8 mouse cellular contexts compared by ENCODE assay signal in genomic region chr2:57616525-57617225, GRCm38 (mm10).
A peak's percentile ranks its signal among the peaks of the same experiment; 100 is the strongest.
DNase-seq lines count a peak whose midpoint lies in the region; ATAC-seq and TF ChIP-seq lines count a peak whose summit lies in the region.

No protein-coding gene starts in this region.

- H3K27ac ChIP-seq in heart, embryonic 13.5 days (replicated peaks) = no peak overlapping the region
- no peak overlapping the region for H3K27ac ChIP-seq in hindbrain, embryonic 16.5 days (ENCODE audit: low read depth, low read length)
- H3K27ac ChIP-seq in liver, postnatal 0 days (ENCODE audit: low read depth) = no peak overlapping the region

- TF ChIP-seq CTCF in liver, postnatal 0 days (IDR thresholded peaks at IDR 0.05; ENCODE audit: low read depth) = no peak

- H3K36me3 ChIP-seq in heart, embryonic 13.5 days = no peaks in the 10 kb centered on the region
- no peaks in the 10 kb centered on the region for H3K36me3 ChIP-seq in hindbrain, embryonic 16.5 days (ENCODE audit: control insufficient read depth, insufficient read depth, low read length)
- no peaks in the 10 kb centered on the region for H3K36me3 ChIP-seq in liver, postnatal 0 days (replicated peaks; ENCODE audit: insufficient read depth, low read length)

- no peak for ATAC-seq in heart, embryonic 13.5 days (ENCODE audit: extremely low read depth, insufficient number of reproducible peaks, low FRiP score, low TSS enrichment)
- ATAC-seq in common myeloid progenitor, adult 5-6 weeks (replicated peaks; ENCODE audit: low read depth, poor library complexity, severe bottlenecking) = peak; percentile 68
- ATAC-seq in hindbrain, embryonic 16.5 days = peak; percentile 68
- ATAC-seq in liver, postnatal 0 days = no peak
- no peak for ATAC-seq in monocyte, adult 5-6 weeks (replicated peaks; ENCODE audit: insufficient number of reproducible peaks, low FRiP score, low TSS enrichment, poor library complexity, severe bottlenecking)

- no peaks in the 10 kb centered on the region for H3K9me3 ChIP-seq in heart, embryonic 13.5 days
- no peaks in the 10 kb centered on the region for H3K9me3 ChIP-seq in hindbrain, embryonic 16.5 days (ENCODE audit: control insufficient read depth, low read length)
- no peaks in the 10 kb centered on the region for H3K9me3 ChIP-seq in liver, postnatal 0 days (ENCODE audit: low read length)

- H3K27me3 ChIP-seq in heart, embryonic 13.5 days (replicated peaks) = 0 out of 2 replicates have a peak, but pooled peaks cover 3% of the 10 kb centered on the region
- no peaks in the 10 kb centered on the region for H3K27me3 ChIP-seq in hindbrain, embryonic 16.5 days (replicated peaks; ENCODE audit: control insufficient read depth, insufficient read depth, low read length)
- H3K27me3 ChIP-seq in liver, postnatal 0 days (ENCODE audit: insufficient read depth, low read length) = no peaks in the 10 kb centered on the region

- 3% methylated on average over 19 of the region's 19 CpGs for WGBS in heart, embryonic 13.5 days
- 3% methylated on average over 19 of the region's 19 CpGs for WGBS in hindbrain, embryonic 16.5 days
- WGBS in liver, postnatal 0 days (ENCODE audit: insufficient replicate concordance) = 4% methylated on average over 19 of the region's 19 CpGs

- H3K9ac ChIP-seq in heart, embryonic 13.5 days = peak overlapping the region; percentile 75
- H3K9ac ChIP-seq in hindbrain, embryonic 16.5 days (ENCODE audit: low read depth, low read length) = peak overlapping the region; percentile 56
- H3K9ac ChIP-seq in liver, postnatal 0 days (replicated peaks) = no peak overlapping the region

- H3K4me1 ChIP-seq in heart, embryonic 13.5 days = no peaks in the 10 kb centered on the region
- peaks cover 5% of the 10 kb centered on the region for H3K4me1 ChIP-seq in hindbrain, embryonic 16.5 days (ENCODE audit: control insufficient read depth, insufficient read depth, low read depth, low read length)
- no peaks in the 10 kb centered on the region for H3K4me1 ChIP-seq in liver, postnatal 0 days (ENCODE audit: insufficient read depth)

- TF ChIP-seq EP300 in liver, postnatal 0 days (IDR thresholded peaks at IDR 0.05; ENCODE audit: low read depth) = no peak

- no peak for DNase-seq in heart, postnatal 10 days
- no peak for DNase-seq in liver, postnatal 0 days
- no peak for DNase-seq in T-cell, adult 2 months (ENCODE audit: low spot score)
- no peak for DNase-seq in natural killer cell, adult 2 months (ENCODE audit: low spot score in 2 of 2)

- H3K4me3 ChIP-seq in heart, embryonic 13.5 days = peak overlapping the region; percentile 58
- H3K4me3 ChIP-seq in hindbrain, embryonic 16.5 days (ENCODE audit: low read length) = peak overlapping the region; percentile 39
- peak overlapping the region; percentile 9 for H3K4me3 ChIP-seq in liver, postnatal 0 days (ENCODE audit: low read depth, low read length)

- H3K4me2 ChIP-seq in heart, embryonic 13.5 days = peak overlapping the region; percentile 82
- peak overlapping the region; percentile 72 for H3K4me2 ChIP-seq in hindbrain, embryonic 16.5 days (ENCODE audit: low read length)
- peak overlapping the region; percentile 41 for H3K4me2 ChIP-seq in liver, postnatal 0 days (ENCODE audit: low read depth, low read length)

- intact Hi-C loops in heart, postnatal 10 days (cut with DNase I) = no loop called here

Comparison
In these comparisons a context has a peak if more than half of its experiments do, and no peak if none do; other contexts are left out.
1. ATAC-seq: peak in common myeloid progenitor, adult 5-6 weeks (single experiment) and hindbrain, embryonic 16.5 days (single experiment); none in heart, embryonic 13.5 days (single experiment), liver, postnatal 0 days (single experiment) and monocyte, adult 5-6 weeks (single experiment).
2. Peak in every context shown above with its lines, with median percentiles within 50 percentile points of each other: H3K4me2 ChIP-seq and H3K4me3 ChIP-seq.